ENCODE assay signal across 8 mouse cellular contexts in the genomic region with DNA sequence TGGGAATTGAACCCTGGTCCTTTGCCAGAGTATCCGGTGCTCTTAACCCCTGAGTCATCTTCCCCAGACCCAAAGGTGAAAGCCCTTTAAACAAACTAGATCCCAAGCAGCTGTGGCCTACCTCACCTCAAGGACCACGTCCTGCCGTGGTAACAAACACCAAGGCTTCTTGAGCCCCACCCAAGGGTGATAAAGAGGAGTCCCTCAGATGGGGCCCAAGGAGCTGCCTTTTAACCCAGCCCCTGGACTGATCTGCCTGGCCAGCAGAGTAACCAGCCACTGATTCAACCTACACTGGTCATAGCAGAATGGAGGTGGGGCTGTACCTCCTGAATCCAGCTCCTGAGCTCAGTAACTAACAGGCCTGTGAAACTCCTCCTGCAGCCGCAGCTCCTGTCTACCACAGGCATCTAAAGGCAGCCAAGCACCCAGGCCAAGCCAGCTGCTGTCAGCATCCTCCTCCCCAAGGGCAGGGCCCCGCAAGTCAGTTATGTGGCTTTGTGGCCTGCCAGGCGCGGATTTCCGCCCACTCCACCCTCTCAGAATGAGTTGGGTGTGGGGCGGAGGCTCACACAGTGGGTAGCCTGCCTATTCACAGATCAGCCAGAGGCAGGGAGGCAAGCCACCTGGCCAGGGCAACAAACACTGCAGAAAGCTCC. TPM values are rescaled to one million over a fixed set of nuclear protein-coding genes. Genes with fewer than 3 reads are reported as not detected.
A peak's percentile ranks its signal among the peaks of the same experiment; 100 is the strongest.
DNase-seq lines count a peak whose midpoint lies in the region; ATAC-seq and TF ChIP-seq lines count a peak whose summit lies in the region.

No protein-coding gene starts in this region.

- ATAC-seq in intestine, embryonic 16.5 days = peak; percentile 32; the same call in 1 of the 2 replicates
- peak; percentile 59 for ATAC-seq in megakaryocyte progenitor cell, adult 5-6 weeks (replicated peaks; ENCODE audit: poor library complexity)

- H3K27me3 ChIP-seq in intestine, embryonic 16.5 days (replicated peaks; ENCODE audit: control insufficient read depth, insufficient read depth, low read length) = no peaks in the 10 kb centered on the region

- no peaks in the 10 kb centered on the region for H3K9me3 ChIP-seq in ES-E14 (ENCODE audit: control insufficient read depth, insufficient read depth, low read depth, low read length)
- no peaks in the 10 kb centered on the region for H3K9me3 ChIP-seq in intestine, embryonic 16.5 days (ENCODE audit: control insufficient read depth, low read length)

- H3K27ac ChIP-seq in ES-E14 (ENCODE audit: insufficient read depth, low read depth, low read length, poor library complexity, severe bottlenecking) = peak overlapping the region; percentile 38; the same call in 1 of the 2 replicates
- H3K27ac ChIP-seq in intestine, embryonic 16.5 days (ENCODE audit: low read length) = no peak overlapping the region

- WGBS in intestine, embryonic 16.5 days = 54% methylated on average over 9 of the region's 9 CpGs

- in situ Hi-C loops in ES-E14 (cut with MboI; ENCODE audit: low sequenced_read_pairs in 2 of 2, unreplicated experiment in 2 of 2) = no loop called here

- DNase-seq in adrenal gland, adult (ENCODE audit: inconsistent age in 2 of 2, low spot score in 1 of 2) = peak; percentile 23 to 52
- DNase-seq in adrenal gland, postnatal 4 days (ENCODE audit: low spot score in 2 of 2) = no peak
- DNase-seq in ES-E14 (ENCODE audit: low read depth, low spot score) = peak; percentile 59
- peak; percentile 24 for DNase-seq in gastrocnemius, postnatal 25 days
- peak; percentile 68 to 76 for DNase-seq in thymus, adult 18-20 months
- no peak for DNase-seq in layer of hippocampus, postnatal 36 days

- H3K9ac ChIP-seq in ES-E14 (ENCODE audit: insufficient read depth, low read depth, low read length, poor library complexity, severe bottlenecking) = no peak overlapping the region
- no peak overlapping the region for H3K9ac ChIP-seq in intestine, embryonic 16.5 days (ENCODE audit: low read depth, low read length)

- H3K4me1 ChIP-seq in ES-E14 (ENCODE audit: control insufficient read depth in 2 of 2, insufficient read depth in 2 of 2, low read length in 2 of 2, poor library complexity in 1 of 2) = peaks cover 2 to 24% of the 10 kb centered on the region in 2 experiments; a peak in 3 of 4 replicates
- H3K4me1 ChIP-seq in intestine, embryonic 16.5 days (ENCODE audit: control insufficient read depth, insufficient read depth, low read length) = peaks cover 19% of the 10 kb centered on the region

- H3K36me3 ChIP-seq in ES-E14 (ENCODE audit: control insufficient read depth, insufficient read depth, low read length, poor library complexity, severe bottlenecking) = no peaks in the 10 kb centered on the region
- H3K36me3 ChIP-seq in intestine, embryonic 16.5 days (ENCODE audit: control insufficient read depth, insufficient read depth, low read length) = no peaks in the 10 kb centered on the region

- no peak overlapping the region for H3K4me2 ChIP-seq in intestine, embryonic 16.5 days (ENCODE audit: low read depth, low read length)

- no peak overlapping the region for H3K4me3 ChIP-seq in ES-E14 (ENCODE audit: insufficient read depth in 1 of 2, low read depth in 1 of 2, low read length in 2 of 2, poor library complexity in 1 of 2, severe bottlenecking in 1 of 2)
- H3K4me3 ChIP-seq in intestine, embryonic 16.5 days (ENCODE audit: low read length) = no peak overlapping the region

TF ChIP-seq in ES-E14, 5 proteins besides CTCF, POLR2A, EP300 and RAD21:
- TF ChIP-seq CHD2 (IDR thresholded peaks at IDR 0.05; ENCODE audit: low read depth, low read length) = no peak
- TF ChIP-seq HCFC1 (IDR thresholded peaks at IDR 0.05; ENCODE audit: borderline replicate concordance, insufficient read depth, low read length) = no peak
- no peak for TF ChIP-seq ZC3H11A (IDR thresholded peaks at IDR 0.05; ENCODE audit: borderline replicate concordance, low read depth, low read length)
- TF ChIP-seq ZNF384 (IDR thresholded peaks at IDR 0.05; ENCODE audit: low read depth, low read length) = no peak

RNA-seq across cellular contexts. Expression of a gene that starts 54.9 kb away (rescaled TPM):
- total RNA-seq in adrenal gland, postnatal 4 days (2021) = 10 to 100 TPM; 18.7 to 28.8 TPM
- total RNA-seq in ES-E14 (2012; rRNA removed) = 2.0 and 2.7 TPM in 2 replicates
- total RNA-seq in gastrocnemius, postnatal 25 days (2021) = 10 to 100 TPM in 1 of 2 experiments, 1 to 10 TPM in 1; 6.2 to 10.7 TPM
- polyA plus RNA-seq in intestine, embryonic 16.5 days (2015; fragmentation: Nextera tagmentation; extraction: Ambion mirVana) = 8.4 and 10.5 TPM in 2 replicates
- 1.1 and 1.4 TPM in 2 replicates for total RNA-seq in megakaryocyte progenitor cell, adult 5-6 weeks (2015)
- total RNA-seq in megakaryocyte progenitor cell, adult 5-6 weeks (2017) = 1.3 TPM in 2 replicates
- total RNA-seq in layer of hippocampus, postnatal 36 days (2021) = 100 to 1,000 TPM; 135 to 137 TPM

Comparison
In these comparisons a context has a peak if more than half of its experiments do, and no peak if none do; other contexts are left out.
1. DNase-seq: peak in adrenal gland, adult (2 of 2), ES-E14 (single experiment), gastrocnemius, postnatal 25 days (single experiment) and thymus, adult 18-20 months (2 of 2); none in adrenal gland, postnatal 4 days (0 of 2) and layer of hippocampus, postnatal 36 days (0 of 2).
2. RNA of a gene that starts 54.9 kb away (total RNA-seq): 135 to 137 TPM in layer of hippocampus, postnatal 36 days; 18.7 to 28.8 TPM in adrenal gland, postnatal 4 days, 6.2 to 10.7 TPM in gastrocnemius, postnatal 25 days, 2.0 to 2.7 TPM in ES-E14 and 1.1 to 1.4 TPM in megakaryocyte progenitor cell, adult 5-6 weeks; every median in the first group is over 4 times any median in the second.